Mouse (Mus musculus) forebrain, embryonic 15.5 days (tissue): Measurements from ENCODE around the gene Phf1. TPM values are rescaled to one million over a fixed set of nuclear protein-coding genes. Genes with fewer than 3 reads are reported as not detected.
"Not testable (repeated sequence)": the region's sequence is repeated elsewhere in the genome, so short reads cannot be mapped to it uniquely, and the experiment has no call there.

Source experiments
- ATAC-seq: fragments of 200-750 bp; cut with Nextera tagmentation; replicated peaks from 2 replicates; pipeline ENCODE4 v1.8.0; 2017; ENCODE audit warnings: mild to moderate bottlenecking, moderate TSS enrichment, moderate library complexity
- H3K27ac ChIP-seq: fragments of 300-500 bp; sonication (generic); replicated peaks from 2 replicates; pipeline ENCODE4 v1.5.1; 2015; ENCODE audit warnings: mild to moderate bottlenecking, inconsistent platforms
- H3K27me3 ChIP-seq: fragments of 300-500 bp; sonication (generic); 2 replicates; pipeline ENCODE4 v1.6.1; 2015; ENCODE audit warnings: inconsistent platforms
- H3K36me3 ChIP-seq: fragments of 300-500 bp; sonication (generic); 2 replicates; pipeline ENCODE4 v1.6.1; 2015; ENCODE audit warnings: mild to moderate bottlenecking, inconsistent platforms
- H3K4me1 ChIP-seq: fragments of 300-500 bp; sonication (generic); 2 replicates; pipeline ENCODE4 v1.6.1; 2015; ENCODE audit warnings: inconsistent platforms
- H3K4me2 ChIP-seq: fragments of 300-500 bp; sonication (generic); replicated peaks from 2 replicates; pipeline ENCODE4 v1.6.1; 2015; ENCODE audit warnings: mild to moderate bottlenecking, inconsistent platforms
- H3K4me3 ChIP-seq: fragments of 300-500 bp; sonication (generic); 2 replicates; pipeline ENCODE4 v1.5.1; 2015; ENCODE audit warnings: mild to moderate bottlenecking, inconsistent platforms
- H3K9ac ChIP-seq: fragments of 300-500 bp; sonication (generic); replicated peaks from 2 replicates; pipeline ENCODE4 v1.6.1; 2015; ENCODE audit warnings: mild to moderate bottlenecking, inconsistent platforms
- H3K9me3 ChIP-seq: fragments of 300-500 bp; sonication (generic); 2 replicates; pipeline ENCODE4 v1.6.1; 2016; ENCODE audit warnings: inconsistent platforms
- WGBS: fragments of 180-500 bp; shearing (Covaris S2); methylation state at CpG from one replicate; pipeline ENCODE4 v1.1.7; 2015; ENCODE audit warnings: mixed read lengths; 5-methylcytosine and 5-hydroxymethylcytosine counted together
- polyA plus RNA-seq: library from polyadenylated mRNA; unstranded; fragments of >200 nt; fragmentation: Nextera tagmentation; extraction: Ambion mirVana; gene quantifications from 2 replicates; pipeline ENCODE4 v1.2.1, GENCODE M21; 2015

Gene Phf1
- polyA plus RNA-seq, 1 experiment from 2014 or later: 18.3 TPM

DNA sequence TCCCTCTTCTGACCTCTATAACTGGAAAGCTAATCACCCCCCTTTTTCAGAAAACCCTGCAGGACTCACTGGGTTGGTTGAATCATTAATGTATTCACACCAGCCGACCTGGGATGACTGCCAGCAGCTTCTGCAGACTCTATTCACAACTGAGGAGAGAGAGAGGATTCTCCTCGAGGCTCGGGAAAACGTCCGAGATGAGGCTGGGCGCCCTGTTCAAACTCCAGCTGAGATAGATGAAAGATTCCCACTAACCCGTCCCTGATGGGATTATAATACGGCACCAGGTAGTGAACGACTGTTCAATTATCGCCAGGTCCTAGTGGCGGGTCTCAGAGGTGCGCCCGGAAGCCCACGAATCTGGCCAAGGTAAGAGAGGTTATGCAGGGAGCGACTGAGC is 25.3 kb upstream of the Phf1 start:
- H3K4me2 ChIP-seq, H3K9me3 ChIP-seq, H3K4me3 ChIP-seq, H3K9ac ChIP-seq, H3K27ac ChIP-seq, H3K27me3 ChIP-seq, ATAC-seq, H3K4me1 ChIP-seq, H3K36me3 ChIP-seq: not testable (repeated sequence)
- 62% methylated on average over 15 of the region's 15 CpGs for WGBS

DNA sequence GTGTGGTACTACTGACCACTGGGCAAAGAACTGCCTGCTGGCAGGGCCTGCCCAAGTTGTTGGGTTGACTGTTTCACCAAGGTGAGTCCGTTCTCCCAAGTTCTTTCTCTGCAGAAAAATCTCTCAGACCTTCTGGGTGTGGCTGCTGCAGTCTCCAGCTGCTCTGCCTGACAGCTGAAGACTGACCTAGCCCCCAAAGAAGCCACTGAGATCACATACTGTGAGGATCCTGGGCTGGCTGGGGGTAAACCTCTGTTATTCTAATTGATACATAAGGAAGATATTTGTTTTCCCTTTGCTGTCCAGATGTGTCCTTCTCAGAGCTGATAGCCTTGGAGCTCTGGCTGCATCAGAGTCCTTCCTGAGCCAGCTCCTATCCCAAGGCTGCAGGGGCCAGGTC is 17.6 kb upstream of the Phf1 start:
- no peak overlapping the region for H3K9ac ChIP-seq
- no peaks in the 10 kb centered on the region for H3K9me3 ChIP-seq
- H3K27me3 ChIP-seq: no peaks in the 10 kb centered on the region
- peaks cover 16% of the 10 kb centered on the region for H3K4me1 ChIP-seq
- H3K4me2 ChIP-seq: no peak overlapping the region
- H3K27ac ChIP-seq: no peak overlapping the region
- no peak for ATAC-seq
- 35% methylated on average over 1 of the region's 1 CpGs for WGBS
- H3K4me3 ChIP-seq: no peak overlapping the region
- no peaks in the 10 kb centered on the region for H3K36me3 ChIP-seq

DNA sequence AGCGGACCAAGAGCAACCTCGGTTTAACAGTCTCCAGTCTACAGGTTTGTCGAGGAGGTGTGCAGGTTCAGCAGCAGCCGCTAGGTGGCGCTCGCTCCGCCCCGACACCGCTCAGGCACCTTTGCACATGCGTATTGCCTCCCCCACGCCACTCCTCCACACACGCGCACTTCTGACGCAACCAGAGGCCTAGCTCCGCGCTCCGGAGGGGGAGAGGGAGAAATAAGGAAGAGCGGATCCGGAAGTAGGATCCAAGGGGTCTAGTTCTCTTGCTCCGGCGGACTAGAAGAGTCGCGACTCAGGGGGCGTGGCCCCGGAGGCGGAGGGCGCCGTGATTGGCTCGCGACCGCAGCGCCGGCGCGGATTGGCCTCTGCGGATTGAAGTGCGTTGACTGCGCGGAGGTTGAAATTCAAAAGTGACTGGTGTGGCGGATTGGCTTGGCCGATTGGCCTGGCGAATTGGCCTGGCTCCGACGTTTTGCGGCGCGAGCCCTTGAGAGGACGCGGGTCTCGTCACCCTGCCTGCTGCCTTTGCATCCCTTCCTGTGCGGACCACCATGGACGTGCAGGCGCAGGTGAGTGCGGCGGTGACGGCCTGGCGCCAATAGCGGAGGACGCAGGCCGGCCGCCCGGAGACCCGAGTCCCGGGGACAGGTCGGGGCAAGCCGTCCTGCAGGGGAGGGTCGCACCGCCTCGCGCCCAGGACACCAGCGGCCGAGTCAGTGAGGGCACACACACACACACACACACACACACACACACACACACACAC is 16.0 kb upstream of the Phf1 start, which contains the start of gene Kifc5b:
Gene Kifc5b, plus strand, starts transcription at position 381 of the 772 bp plus-strand sequence.
- H3K27ac ChIP-seq: peak within 1 kb of the TSS; percentile 36
- under 1% methylated on average over 68 of the region's 72 CpGs for WGBS

DNA sequence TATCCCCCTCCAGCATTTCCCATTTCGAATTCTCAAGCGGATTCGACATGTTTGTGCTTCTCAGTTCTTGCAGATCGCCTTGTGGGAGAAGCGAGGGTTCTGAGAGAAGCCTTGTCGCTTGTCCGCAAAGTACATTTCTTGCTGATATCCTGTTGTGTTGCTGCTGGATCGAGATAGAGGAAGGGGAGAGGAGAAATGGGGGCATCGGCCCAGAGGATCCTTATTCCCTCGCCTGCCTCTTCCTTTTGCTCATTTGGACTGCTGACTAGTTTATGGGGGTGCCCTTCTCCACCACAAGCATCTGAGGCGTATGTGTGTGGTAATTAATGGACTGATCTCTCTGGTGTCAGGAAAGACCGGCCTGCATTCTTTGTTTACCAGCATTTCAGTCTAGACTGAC is 15.3 kb upstream of the Phf1 start:
- 4% methylated on average over 12 of the region's 12 CpGs for WGBS
- not testable (repeated sequence) for H3K27ac ChIP-seq, H3K9me3 ChIP-seq, ATAC-seq, H3K36me3 ChIP-seq, H3K27me3 ChIP-seq
- Histone ChIP-seq H3K9ac (peak overlapping the region; percentile 56), H3K4me3 (peak overlapping the region; percentile 71), H3K4me1 (peaks cover 16% of the 10 kb centered on the region), H3K4me2 (peak overlapping the region; percentile 82)

More for the DNA sequence above, 16.0 kb upstream of the Phf1 start, which contains the start of gene Kifc5b:
- no peaks in the 10 kb centered on the region for H3K9me3 ChIP-seq
- H3K36me3 ChIP-seq: no peaks in the 10 kb centered on the region
- H3K27me3 ChIP-seq: no peaks in the 10 kb centered on the region
- H3K9ac ChIP-seq: peak within 1 kb of the TSS; percentile 56
- peak within 1 kb of the TSS; percentile 71 for H3K4me3 ChIP-seq
- peak within 1 kb of the TSS; percentile 82 for H3K4me2 ChIP-seq
- H3K4me1 ChIP-seq: peaks cover 16% of the 10 kb centered on the region
- ATAC-seq: peak; percentile 99

DNA sequence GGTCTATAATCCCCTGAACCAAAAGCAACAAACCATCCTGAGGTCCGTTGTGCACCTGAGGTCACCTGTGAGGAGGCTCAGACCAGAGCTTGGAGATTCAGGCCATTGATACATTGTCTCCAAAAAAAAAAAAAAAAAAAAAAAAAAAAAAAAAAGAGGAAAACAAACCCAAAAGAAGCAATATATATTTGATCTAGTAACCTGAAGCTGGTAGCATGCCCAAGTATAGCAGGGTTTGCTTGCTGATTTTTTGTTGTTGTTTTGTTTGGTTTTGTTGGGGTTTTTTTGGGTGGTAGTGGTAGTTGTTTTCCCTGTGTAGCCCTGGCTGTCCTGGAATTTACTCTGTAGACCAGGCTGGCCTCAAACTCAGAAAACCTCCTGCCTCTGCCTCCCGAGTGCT is 14.5 kb upstream of the Phf1 start:
- Histone ChIP-seq H3K4me2 (peak overlapping the region; percentile 82), H3K4me3 (peak overlapping the region; percentile 71)
- WGBS: 72% methylated on average over 2 of the region's 2 CpGs

DNA sequence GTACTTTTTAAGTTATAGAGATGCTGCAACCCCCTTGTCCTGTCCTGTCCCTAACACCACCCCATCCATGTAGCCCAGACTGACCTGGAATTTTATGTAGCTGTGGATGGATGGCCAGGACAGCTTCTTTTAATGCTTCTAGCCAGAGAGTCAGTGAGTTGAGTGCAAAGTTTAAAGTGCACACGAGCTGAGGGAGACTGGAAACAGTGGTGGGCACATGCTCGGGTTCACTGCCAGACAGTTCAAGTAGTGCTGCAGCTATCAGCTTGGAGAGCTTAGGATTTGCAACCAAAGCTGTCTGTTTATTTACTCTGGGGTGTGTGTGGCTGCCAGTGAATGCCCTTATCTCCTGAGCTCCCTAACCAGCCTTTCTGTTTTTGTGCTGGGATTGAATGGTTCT is 13.3 kb upstream of the Phf1 start:
- not testable (repeated sequence) for H3K4me2 ChIP-seq, H3K4me3 ChIP-seq, H3K27me3 ChIP-seq, H3K36me3 ChIP-seq, H3K9ac ChIP-seq, H3K27ac ChIP-seq, H3K9me3 ChIP-seq, ATAC-seq
- 80% methylated on average over 2 of the region's 2 CpGs for WGBS
- peaks cover 16% of the 10 kb centered on the region for H3K4me1 ChIP-seq

More for the DNA sequence above, 14.5 kb upstream of the Phf1 start:
- no peaks in the 10 kb centered on the region for H3K27me3 ChIP-seq
- no peaks in the 10 kb centered on the region for H3K36me3 ChIP-seq
- H3K9ac ChIP-seq: no peak overlapping the region; the same call in 1 of the 2 replicates
- H3K9me3 ChIP-seq: no peaks in the 10 kb centered on the region
- no peak for ATAC-seq
- H3K27ac ChIP-seq: no peak overlapping the region
- H3K4me1 ChIP-seq: peaks cover 16% of the 10 kb centered on the region

DNA sequence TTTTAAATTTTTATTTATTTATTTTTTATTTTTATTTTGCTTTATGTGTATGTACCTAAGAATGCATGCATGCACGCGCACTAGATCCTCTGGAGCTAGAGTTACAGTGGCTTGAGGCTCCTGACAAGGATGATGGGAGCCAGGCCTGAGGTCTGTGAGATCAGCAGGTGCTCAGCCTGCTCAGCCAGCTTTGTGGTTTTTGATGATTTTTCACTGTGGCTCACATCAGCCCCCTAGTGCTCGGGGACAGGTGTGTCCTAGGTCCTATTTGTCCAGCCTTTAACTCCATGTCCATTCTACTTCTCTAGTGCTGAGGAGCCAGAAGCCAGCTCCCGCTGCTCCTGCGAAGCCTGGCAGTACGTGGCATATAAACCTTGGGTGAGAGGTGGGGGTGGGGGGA is 10.5 kb upstream of the Phf1 start:
- ATAC-seq, H3K27me3 ChIP-seq, H3K9ac ChIP-seq, H3K36me3 ChIP-seq, H3K4me3 ChIP-seq, H3K4me2 ChIP-seq, H3K27ac ChIP-seq, H3K9me3 ChIP-seq: not testable (repeated sequence)
- WGBS: 85% methylated on average over 6 of the region's 6 CpGs
- peaks cover 14% of the 10 kb centered on the region for H3K4me1 ChIP-seq

DNA sequence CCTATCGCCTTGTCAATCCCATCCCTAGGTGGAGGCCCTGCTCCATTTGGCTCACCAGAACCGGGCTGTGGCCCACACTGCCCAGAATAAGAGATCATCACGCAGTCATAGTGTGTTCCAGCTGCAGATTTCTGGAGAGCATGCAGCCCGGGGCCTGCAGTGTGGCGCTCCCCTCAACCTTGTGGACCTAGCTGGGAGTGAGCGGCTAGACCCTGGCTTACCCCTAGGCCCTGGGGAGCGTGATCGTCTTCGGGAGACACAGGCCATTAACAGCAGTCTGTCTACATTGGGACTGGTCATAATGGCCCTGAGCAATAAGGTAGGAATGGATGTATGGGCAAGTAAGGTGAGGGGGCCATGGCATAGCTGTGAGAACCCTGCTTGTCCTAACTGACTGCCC is 7.4 kb upstream of the Phf1 start:
- not testable (repeated sequence) for H3K9ac ChIP-seq, H3K27ac ChIP-seq, H3K36me3 ChIP-seq, H3K4me2 ChIP-seq, H3K4me1 ChIP-seq, H3K9me3 ChIP-seq, ATAC-seq, H3K27me3 ChIP-seq, H3K4me3 ChIP-seq
- WGBS: 95% methylated on average over 9 of the region's 9 CpGs

DNA sequence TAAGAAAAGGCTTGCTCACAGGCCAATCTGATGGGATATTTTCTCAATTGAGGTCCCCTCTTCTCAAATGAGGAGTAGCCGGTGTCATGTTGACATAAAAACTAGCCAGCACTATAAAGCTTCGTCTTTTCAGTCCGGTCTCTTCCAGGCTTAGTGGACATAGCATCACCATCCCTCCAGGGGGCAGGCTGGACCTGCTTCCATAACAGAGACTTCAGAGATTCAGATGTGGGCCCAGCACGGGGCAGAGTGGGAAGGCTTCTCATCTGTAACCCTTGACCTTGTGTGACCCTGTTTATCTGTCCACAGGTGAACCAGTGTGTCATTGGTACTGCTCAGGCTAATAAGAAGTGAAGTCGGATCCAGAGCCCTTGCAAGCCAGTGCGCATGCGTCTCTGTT is 1.1 kb upstream of the Phf1 start:
- Histone ChIP-seq H3K4me1 (peaks cover 17% of the 10 kb centered on the region), H3K36me3 (peaks cover 17% of the 10 kb centered on the region)
- whole genome bisulfite sequencing: 68% methylated on average over 7 of the region's 7 CpGs
- H3K27me3 ChIP-seq, H3K9me3 ChIP-seq, H3K9ac ChIP-seq, ATAC-seq, H3K4me3 ChIP-seq, H3K4me2 ChIP-seq, H3K27ac ChIP-seq: not testable (repeated sequence)

DNA sequence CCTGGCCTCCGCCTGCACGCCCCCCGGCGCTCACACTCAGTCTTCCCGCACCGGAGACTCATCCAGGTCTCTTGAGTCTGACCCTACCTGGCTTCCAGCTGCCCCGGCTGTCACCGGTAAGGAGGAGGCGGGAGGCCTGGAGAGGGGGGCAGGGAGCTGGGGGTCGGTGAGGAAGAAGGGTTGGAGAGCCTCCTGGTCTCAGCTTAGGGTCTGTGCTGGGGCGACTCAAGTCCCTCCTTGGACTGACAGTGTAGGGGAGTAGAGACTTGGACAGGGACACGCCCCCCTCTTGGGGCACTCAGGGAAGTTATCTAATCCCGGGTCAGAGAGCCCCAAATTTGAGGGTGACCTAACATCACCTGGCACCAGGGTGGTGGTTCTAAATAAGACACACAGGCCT is 567 bp downstream of the Phf1 start:
- 9% methylated on average over 13 of the region's 13 CpGs for WGBS
- peak; percentile 44 for ATAC-seq
- Histone ChIP-seq H3K4me3 (peak overlapping the region; percentile 65), H3K27me3 (no peaks in the 10 kb centered on the region), H3K36me3 (peaks cover 23% of the 10 kb centered on the region), H3K9ac (peak overlapping the region; percentile 74), H3K9me3 (no peaks in the 10 kb centered on the region), H3K4me1 (peaks cover 29% of the 10 kb centered on the region), H3K27ac (peak overlapping the region; percentile 87), H3K4me2 (peak overlapping the region; percentile 70)

DNA sequence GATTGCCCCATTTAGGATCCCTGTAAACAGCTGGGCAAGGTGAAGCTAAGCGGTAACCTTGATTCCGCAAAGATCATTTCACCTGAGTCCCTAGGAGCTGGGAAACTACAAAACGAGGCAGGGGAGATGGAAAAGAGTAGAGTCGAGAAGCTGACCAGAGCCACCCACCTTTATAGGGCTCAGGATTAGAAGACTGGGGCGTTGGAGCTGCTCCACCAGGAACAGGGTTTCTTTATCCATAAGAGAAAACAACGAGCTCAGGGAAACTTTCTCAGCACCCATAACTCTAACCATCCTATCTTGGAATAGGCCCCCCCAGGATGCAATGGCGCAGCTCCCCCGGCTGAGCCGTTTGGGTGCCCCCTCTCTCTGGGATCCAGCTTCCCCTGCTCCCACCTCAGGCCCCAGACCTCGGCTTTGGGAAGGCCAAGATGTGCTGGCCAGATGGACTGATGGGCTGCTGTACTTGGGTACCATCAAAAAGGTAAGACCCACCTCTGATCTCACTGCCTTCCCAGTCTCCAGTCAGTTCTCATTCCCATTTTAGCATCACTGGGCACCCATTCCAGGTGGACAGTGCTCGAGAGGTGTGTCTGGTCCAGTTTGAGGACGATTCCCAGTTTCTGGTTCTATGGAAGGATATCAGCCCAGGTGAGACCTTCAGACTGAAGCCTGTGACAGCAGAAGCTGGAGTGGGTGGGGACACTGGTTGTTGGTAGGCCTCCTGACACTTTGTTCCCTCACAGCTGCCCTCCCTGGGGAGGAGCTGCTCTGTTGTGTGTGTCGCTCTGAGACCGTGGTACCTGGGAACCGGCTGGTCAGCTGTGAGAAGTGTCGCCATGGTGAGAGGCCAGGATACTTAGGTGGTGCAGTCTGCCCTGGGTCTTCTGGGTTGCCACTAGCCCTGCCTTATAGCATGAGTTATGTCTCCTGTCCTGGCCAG is 1.3 kb downstream of the Phf1 start:
- peak overlapping the region; percentile 70 for H3K4me2 ChIP-seq
- H3K9me3 ChIP-seq: no peaks in the 10 kb centered on the region
- peak overlapping the region; percentile 87; the same call in 1 of the 2 replicates for H3K27ac ChIP-seq
- peak overlapping the region; percentile 74 for H3K9ac ChIP-seq
- peaks cover 35% of the 10 kb centered on the region for H3K4me1 ChIP-seq
- no peaks in the 10 kb centered on the region for H3K27me3 ChIP-seq
- 85% methylated on average over 16 of the region's 16 CpGs for WGBS
- peak overlapping the region; percentile 65 for H3K4me3 ChIP-seq
- peaks cover 21% of the 10 kb centered on the region for H3K36me3 ChIP-seq
- ATAC-seq: no peak

DNA sequence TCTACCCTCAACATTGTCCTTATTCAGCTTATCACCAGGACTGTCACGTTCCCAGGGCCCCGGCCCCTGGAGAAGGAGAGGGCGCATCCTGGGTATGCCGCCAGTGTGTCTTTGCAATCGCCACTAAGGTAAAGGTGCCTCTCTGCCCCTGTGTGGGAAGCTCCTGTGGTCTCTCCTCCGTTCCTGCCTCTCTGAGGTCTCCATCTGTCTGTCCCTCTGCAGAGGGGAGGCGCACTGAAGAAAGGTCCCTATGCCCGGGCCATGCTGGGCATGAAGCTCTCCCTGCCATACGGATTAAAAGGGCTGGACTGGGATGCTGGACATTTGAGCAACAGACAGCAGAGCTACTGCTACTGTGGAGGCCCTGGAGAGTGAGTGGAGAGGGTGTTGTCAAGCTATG is 2.2 kb downstream of the Phf1 start:
- WGBS: 89% methylated on average over 9 of the region's 9 CpGs
- Histone ChIP-seq H3K36me3 (peaks cover 20% of the 10 kb centered on the region), H3K4me2 (no peak overlapping the region), H3K27me3 (no peaks in the 10 kb centered on the region), H3K4me3 (no peak overlapping the region), H3K4me1 (peaks cover 39% of the 10 kb centered on the region), H3K9me3 (no peaks in the 10 kb centered on the region), H3K9ac (no peak overlapping the region), H3K27ac (no peak overlapping the region)
- ATAC-seq: no peak
